Mouse (Mus musculus): ENCODE measurements around the gene Unc119.

Gene Unc119

GRCm38 (mm10) chr11:78371711-78372110 is 28.4 kb downstream of the Unc119 start:
- no peak for DNase-seq (ENCODE audit: low spot score)

GRCm38 (mm10) chr11:78372166-78372565 is 28.9 kb downstream of the Unc119 start:
- DNase-seq (ENCODE audit: low spot score): no peak

- DNase-seq (ENCODE audit: low spot score): no peak
Measured at GRCm38 (mm10) chr11:78372610-78373009, 29.3 kb downstream of the Unc119 start.

- no peak for DNase-seq (ENCODE audit: low spot score)
Measured at GRCm38 (mm10) chr11:78374147-78374546, 30.9 kb downstream of the Unc119 start.

- no peak for DNase-seq (ENCODE audit: low spot score)
Measured at GRCm38 (mm10) chr11:78377549-78378159, 34.4 kb downstream of the Unc119 start.

GRCm38 (mm10) chr11:78380351-78380750 is 37.1 kb downstream of the Unc119 start:
- no peak for DNase-seq (ENCODE audit: low spot score)

GRCm38 (mm10) chr11:78380996-78381395 is 37.7 kb downstream of the Unc119 start:
- no peak for DNase-seq (ENCODE audit: low spot score)

- DNase-seq (ENCODE audit: low spot score): no peak
Measured at GRCm38 (mm10) chr11:78382286-78382685, 39.0 kb downstream of the Unc119 start.

GRCm38 (mm10) chr11:78382701-78383100 is 39.4 kb downstream of the Unc119 start:
- DNase-seq (ENCODE audit: low spot score): no peak

- no peak for DNase-seq (ENCODE audit: low spot score)
Measured at GRCm38 (mm10) chr11:78385776-78386175, 42.5 kb downstream of the Unc119 start.

GRCm38 (mm10) chr11:78386508-78387043 is 43.3 kb downstream of the Unc119 start, which contains the start of gene Foxn1:
Gene Foxn1 (minus strand): TSS chr11:78386558.
- DNase-seq (ENCODE audit: low spot score): no peak

GRCm38 (mm10) chr11:78392728-78393127 is 49.4 kb downstream of the Unc119 start:
- DNase-seq (ENCODE audit: low spot score): no peak

- no peak for DNase-seq (ENCODE audit: low spot score)
Measured at GRCm38 (mm10) chr11:78396950-78397349, 53.7 kb downstream of the Unc119 start.

GRCm38 (mm10) chr11:78397397-78397796 is 54.1 kb downstream of the Unc119 start:
- peak; percentile 88 for DNase-seq (ENCODE audit: low spot score)

- no peak for DNase-seq (ENCODE audit: low spot score)
Measured at GRCm38 (mm10) chr11:78398212-78398611, 54.9 kb downstream of the Unc119 start.

Data from embryo, embryonic 10.5 days (tissue).